Mouse (Mus musculus) T-helper 2 cell (primary cell): ENCODE measurements at regions not wholly inside any gene's neighbourhood (a gene's known extent, or its start where the extent isn't known, plus 50 kb on each side); places are given as distances from the start of the nearest gene placed in this dataset.

ENCODE experiments used
- in situ Hi-C: fragments of 300-600 bp; cut with MboI, MseI; formaldehyde crosslinking; loops from one replicate; pipeline ENCODE4 v1.15.1; 2025; ENCODE audit warnings: high pct_unique_total_duplicates

GRCm38 (mm10) chr8:87417466-87417865 lies 54.9 kb downstream of the Cbln1 start:
- in situ Hi-C loops = no loop called here

- in situ Hi-C loops = no loop called here
Observed at GRCm38 (mm10) chr8:87415051-87415630, 57.3 kb downstream of the Cbln1 start.

DNA sequence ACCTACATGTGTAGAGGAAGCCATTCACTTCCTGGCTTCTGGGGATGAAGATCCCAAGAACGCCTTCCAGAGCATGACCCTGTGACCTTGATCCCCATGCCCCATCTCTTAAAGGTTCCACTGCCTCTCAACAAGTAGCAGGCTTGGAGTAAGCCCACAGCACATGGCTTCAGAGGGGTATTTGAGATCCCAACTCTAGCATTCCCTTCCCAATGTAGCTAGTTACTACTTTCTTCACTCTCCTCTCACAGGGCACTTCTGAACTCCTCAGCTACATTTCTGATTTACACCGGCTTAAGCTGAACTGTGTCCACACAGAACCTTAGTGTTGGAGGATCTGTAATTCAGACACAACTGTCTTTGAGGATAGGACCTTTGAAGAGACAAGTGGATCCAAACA lies 83.4 kb downstream of the Cbln1 start:
- in situ Hi-C loops = no loop called here

DNA sequence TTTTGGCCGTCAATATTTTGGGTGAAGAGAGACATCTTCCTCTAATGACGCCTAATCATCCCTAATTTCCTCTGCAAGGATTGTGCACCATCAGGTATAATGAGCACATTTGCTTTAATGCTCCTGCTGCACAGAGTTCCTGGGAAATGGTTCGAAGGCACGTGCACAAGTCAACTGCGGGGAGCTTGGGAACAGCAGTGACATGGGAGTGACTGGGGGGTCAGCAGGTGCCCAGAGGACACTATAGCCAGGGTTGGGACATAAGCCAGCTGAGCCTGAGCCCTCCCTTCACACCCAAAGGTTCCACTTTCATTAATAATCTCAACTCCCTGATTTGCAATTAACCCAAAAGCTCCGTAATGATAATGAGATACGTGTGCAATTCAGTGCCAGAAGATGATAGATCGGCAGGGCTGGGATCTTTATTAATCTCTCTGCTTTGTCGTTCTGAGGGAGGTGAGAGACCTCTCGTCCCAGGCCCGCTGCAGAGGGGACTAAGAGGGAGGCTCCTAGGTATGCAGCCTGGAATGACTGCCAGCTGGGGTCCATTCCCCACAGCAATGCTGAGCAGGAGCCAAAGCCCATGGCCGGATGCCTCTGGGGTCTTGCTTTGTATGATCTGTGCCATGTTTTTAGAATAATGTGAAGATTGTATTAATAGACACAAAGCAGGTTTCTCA lies 88.7 kb downstream of the Cbln1 start:
- in situ Hi-C loops = no loop called here

GRCm38 (mm10) chr8:87382311-87382710 lies 90.1 kb downstream of the Cbln1 start:
- in situ Hi-C loops = no loop called here

DNA sequence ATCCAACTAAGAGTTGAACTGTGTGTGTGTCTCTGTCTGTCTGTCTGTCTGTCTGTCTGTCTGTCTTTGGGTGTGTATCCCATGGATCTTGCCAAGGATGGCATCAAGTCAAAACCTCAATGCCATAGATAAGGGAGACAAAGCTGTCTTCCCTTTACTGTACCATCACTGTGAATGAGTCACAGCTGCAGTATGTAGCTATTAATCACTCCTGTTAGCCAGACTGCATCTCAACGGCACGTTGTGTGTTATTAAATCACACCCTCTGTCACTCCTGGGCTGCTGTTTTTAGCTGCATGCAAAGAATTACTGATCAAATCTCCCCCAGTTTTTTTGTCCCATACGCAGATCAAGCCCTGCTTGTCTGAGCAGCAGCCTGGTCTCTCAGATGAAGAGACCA lies 91.6 kb downstream of the Cbln1 start:
- in situ Hi-C loops = no loop called here

GRCm38 (mm10) chr8:87379296-87379695 lies 93.1 kb downstream of the Cbln1 start:
- in situ Hi-C loops = no loop called here

DNA sequence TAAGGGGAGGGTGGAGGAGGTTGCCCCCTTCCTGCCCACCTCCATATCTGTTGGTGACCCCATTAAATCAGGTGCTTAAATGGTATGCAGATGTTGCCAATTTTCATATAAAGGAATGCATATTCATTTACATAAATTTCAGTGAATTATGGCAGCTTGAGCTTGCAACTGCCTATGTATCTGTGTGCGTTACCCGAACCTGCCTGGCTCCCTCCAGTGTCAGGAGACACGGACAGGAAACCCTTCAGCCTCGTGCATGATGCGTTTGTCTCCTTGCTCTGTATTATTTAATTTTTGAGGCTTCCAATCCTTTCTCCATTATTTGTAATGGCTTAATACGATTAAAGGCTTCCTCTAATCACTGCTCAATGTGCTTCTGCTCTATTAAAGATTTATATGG lies 98.4 kb downstream of the Cbln1 start:
- in situ Hi-C loops = no loop called here

DNA sequence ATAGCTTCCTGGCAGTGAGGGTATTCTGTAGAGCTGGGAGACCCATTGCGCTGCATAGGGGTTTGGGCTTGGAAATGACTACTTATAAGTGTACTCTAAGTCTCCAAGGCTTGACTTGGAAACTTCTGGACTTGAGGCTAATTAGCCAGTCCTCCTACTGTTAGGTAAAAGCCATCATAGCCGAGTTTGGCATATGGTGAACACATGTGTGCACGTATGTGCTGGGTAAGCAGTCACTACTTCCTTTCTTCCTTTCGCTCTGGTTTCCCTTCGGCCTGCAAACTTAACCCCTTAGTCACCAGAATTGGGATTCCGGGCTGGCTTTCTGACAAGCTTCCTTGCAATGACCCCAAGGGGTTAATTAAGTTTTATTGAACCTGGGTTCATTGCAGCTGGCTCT lies 98.9 kb downstream of the Cbln1 start:
- in situ Hi-C loops = no loop called here

- in situ Hi-C loops = no loop called here
Observed at GRCm38 (mm10) chr8:87372061-87372460, 100.3 kb downstream of the Cbln1 start.

GRCm38 (mm10) chr8:87370194-87370593 lies 102.2 kb downstream of the Cbln1 start:
- in situ Hi-C loops = no loop called here

GRCm38 (mm10) chr8:87350471-87350870 lies 121.9 kb downstream of the Cbln1 start:
- in situ Hi-C loops = no loop called here

- in situ Hi-C loops = no loop called here
Observed at GRCm38 (mm10) chr8:87349781-87350181, 122.6 kb downstream of the Cbln1 start.

DNA sequence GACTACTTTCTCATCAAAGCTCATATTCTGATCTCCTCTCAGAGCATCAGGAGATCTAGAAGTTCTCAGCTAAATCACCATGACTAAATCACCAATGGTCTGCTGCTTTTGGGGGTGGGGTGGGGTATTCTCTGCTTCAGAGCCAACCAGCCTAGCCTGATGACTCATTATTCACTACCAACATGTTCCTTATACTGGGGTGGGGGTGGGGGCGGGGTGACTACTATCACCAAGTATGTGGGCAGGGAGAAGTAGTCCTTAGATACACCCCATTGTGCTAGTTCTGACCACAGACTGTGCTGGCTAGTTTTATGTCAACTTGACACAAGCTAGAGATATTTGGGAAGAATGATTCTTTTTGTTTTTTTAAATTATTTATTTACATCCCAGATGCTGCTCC lies 143.0 kb downstream of the Cbln1 start:
- in situ Hi-C loops = no loop called here

- in situ Hi-C loops = no loop called here
Observed at GRCm38 (mm10) chr8:87314570-87314969, 157.8 kb downstream of the Cbln1 start.

DNA sequence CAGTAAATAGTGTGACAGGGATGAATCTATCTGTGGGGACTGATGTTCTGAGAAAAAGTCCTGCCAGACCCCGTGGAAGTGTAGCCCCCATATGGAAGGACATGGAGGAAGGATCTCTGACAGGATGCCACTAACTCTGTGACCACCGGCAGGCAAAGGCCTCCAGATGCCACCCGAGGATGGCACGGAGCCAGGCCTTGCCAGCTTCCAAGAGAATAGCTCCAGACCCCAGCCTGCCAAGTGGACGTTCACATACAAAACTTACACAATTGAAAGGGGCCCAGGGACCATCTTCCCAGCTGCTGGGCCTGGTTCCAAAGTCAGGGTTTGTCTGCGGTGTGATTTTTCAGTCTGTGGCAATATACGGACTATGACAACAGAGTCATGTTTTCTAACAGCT lies 161.1 kb downstream of the Cbln1 start:
- in situ Hi-C loops = no loop called here

- in situ Hi-C loops = no loop called here
Observed at GRCm38 (mm10) chr8:87308311-87308710, 164.1 kb downstream of the Cbln1 start.

- in situ Hi-C loops = no loop called here
Observed at GRCm38 (mm10) chr8:87305001-87305400, 167.4 kb downstream of the Cbln1 start.

GRCm38 (mm10) chr8:87303522-87303921 lies 168.9 kb downstream of the Cbln1 start:
- in situ Hi-C loops = no loop called here

DNA sequence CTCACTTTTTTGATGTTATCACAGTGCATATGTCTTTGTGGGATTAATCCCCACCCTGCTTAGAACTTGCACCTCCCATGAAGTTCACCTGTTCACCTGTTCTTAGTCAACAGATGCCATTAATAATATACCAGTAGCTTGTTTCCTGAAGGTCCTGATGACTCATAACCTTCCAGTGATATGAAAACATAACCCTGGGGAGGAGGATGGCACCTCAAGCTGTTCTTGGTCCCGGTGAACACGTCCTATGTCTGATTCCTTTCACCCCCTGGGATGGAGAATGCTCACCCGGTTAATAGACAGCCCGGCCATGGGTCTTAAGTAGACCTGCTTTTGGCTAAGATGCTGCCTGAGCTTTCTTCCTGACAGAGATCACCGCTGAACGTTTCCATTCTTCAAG lies 174.6 kb downstream of the Cbln1 start:
- in situ Hi-C loops = no loop called here

GRCm38 (mm10) chr8:87297331-87297730 lies 175.1 kb downstream of the Cbln1 start:
- in situ Hi-C loops = no loop called here

- in situ Hi-C loops = no loop called here
Observed at GRCm38 (mm10) chr8:87286059-87286458, 186.3 kb downstream of the Cbln1 start.

DNA sequence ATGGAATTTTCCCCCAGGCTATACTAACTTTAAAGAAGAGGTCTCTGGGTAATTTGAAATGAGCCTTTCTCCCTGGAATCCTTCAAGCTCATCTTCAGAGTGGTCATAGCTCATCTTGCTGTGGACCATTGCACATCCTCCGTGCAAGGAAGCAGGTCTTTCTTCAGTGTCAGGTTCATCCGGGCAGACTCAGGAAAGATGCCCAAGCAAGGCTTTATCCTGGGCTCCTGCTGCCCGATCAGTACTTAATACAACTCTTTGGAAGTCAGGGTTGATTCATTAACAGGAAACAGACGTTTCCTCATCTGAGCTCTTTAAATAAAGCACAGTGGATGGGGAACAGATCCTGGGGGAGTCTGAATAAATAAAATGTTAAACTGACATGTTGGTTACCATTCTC lies 188.1 kb downstream of the Cbln1 start:
- in situ Hi-C loops = no loop called here

GRCm38 (mm10) chr8:87282511-87282910 lies 189.9 kb downstream of the Cbln1 start:
- in situ Hi-C loops = no loop called here
